Mouse (Mus musculus): Measurements from ENCODE around the gene Rims4. TPM values are rescaled to one million over a fixed set of nuclear protein-coding genes. Genes with fewer than 3 reads are reported as not detected.

Gene Rims4
- polyA plus RNA-seq, 1 experiment: 0.30 TPM

GRCm38 (mm10) chr2:163839519-163839918 is 79.0 kb downstream of the Rims4 start:
- TF ChIP-seq CTCF (IDR thresholded peaks at IDR 0.05; ENCODE audit: control insufficient read depth, insufficient read depth, low read length): no peak
- no peak for TF ChIP-seq POLR2A (IDR thresholded peaks at IDR 0.05; ENCODE audit: borderline replicate concordance, control insufficient read depth, low read depth, low read length)
- WGBS: 57% methylated on average over 6 of the region's 6 CpGs
- H3K27ac ChIP-seq (ENCODE audit: control insufficient read depth, insufficient read depth, low read depth, low read length, poor library complexity): no peak overlapping the region
- no peak overlapping the region for H3K4me3 ChIP-seq (replicated peaks; ENCODE audit: control insufficient read depth, low read depth, low read length)
- no peaks in the 10 kb centered on the region; the same call in 1 of the 2 replicates for H3K4me1 ChIP-seq (ENCODE audit: control insufficient read depth, insufficient read depth, low read length)

DNA sequence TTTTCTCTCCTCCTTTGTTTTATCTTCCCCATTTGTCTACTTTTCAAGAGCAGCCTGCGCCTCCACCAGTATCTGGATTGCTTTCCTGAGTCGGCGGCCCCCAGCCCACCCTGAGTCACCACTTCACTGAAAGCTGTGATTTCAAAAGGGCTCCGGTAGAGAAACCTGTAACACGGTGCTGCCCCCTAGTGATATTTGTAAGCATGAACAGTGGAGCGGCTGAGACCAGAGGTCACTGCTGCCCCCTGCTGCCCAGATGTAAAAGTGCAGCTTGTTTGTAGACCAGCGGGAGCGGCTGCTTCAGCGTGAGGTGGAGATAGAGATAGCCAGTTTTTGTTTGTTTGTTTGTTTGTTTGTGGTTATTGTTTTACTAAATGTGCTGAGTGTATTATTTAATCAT is 80.4 kb downstream of the Rims4 start:
- H3K4me1 ChIP-seq (ENCODE audit: control insufficient read depth, insufficient read depth, low read length): no peaks in the 10 kb centered on the region; the same call in 1 of the 2 replicates
- no peak overlapping the region for H3K27ac ChIP-seq (ENCODE audit: control insufficient read depth, insufficient read depth, low read depth, low read length, poor library complexity)
- 18% methylated on average over 9 of the region's 9 CpGs for WGBS
- no peak for TF ChIP-seq POLR2A (IDR thresholded peaks at IDR 0.05; ENCODE audit: borderline replicate concordance, control insufficient read depth, low read depth, low read length)
- peak; percentile 98 for TF ChIP-seq CTCF (IDR thresholded peaks at IDR 0.05; ENCODE audit: control insufficient read depth, insufficient read depth, low read length)
- no peak overlapping the region for H3K4me3 ChIP-seq (replicated peaks; ENCODE audit: control insufficient read depth, low read depth, low read length)

- WGBS: 62% methylated on average over 1 of the region's 1 CpGs
- TF ChIP-seq CTCF (IDR thresholded peaks at IDR 0.05; ENCODE audit: control insufficient read depth, insufficient read depth, low read length): no peak
- TF ChIP-seq POLR2A (IDR thresholded peaks at IDR 0.05; ENCODE audit: borderline replicate concordance, control insufficient read depth, low read depth, low read length): no peak
- Histone ChIP-seq H3K4me3 (replicated peaks; ENCODE audit: control insufficient read depth, low read depth, low read length) (no peak overlapping the region), H3K27ac (ENCODE audit: control insufficient read depth, insufficient read depth, low read depth, low read length, poor library complexity) (no peak overlapping the region), H3K4me1 (ENCODE audit: control insufficient read depth, insufficient read depth, low read length) (no peaks in the 10 kb centered on the region)
These were observed 87.3 kb downstream of the Rims4 start for GRCm38 (mm10) chr2:163831163-163831562.

DNA sequence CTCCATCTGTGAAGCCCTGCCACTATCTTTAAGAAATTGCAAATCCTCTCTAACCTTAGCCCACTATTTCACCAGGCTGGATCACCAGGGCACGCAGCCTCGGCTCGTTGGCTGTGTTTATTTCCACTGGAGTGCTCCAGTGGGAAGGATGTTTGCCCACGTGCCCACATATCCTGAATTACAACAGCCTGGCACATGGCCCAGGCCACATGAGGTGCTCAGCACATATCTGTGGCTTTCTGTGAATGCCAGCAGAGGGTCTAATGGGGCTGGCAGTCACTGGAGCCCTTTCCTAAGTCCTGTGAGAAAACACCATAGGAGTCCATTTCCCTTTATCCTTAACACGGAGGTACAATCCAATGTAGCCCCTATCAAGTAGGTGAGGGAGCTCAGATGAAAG is 92.0 kb downstream of the Rims4 start:
- no peaks in the 10 kb centered on the region for H3K4me1 ChIP-seq (ENCODE audit: control insufficient read depth, insufficient read depth, low read length)
- WGBS: 28% methylated on average over 5 of the region's 5 CpGs
- TF ChIP-seq POLR2A (IDR thresholded peaks at IDR 0.05; ENCODE audit: borderline replicate concordance, control insufficient read depth, low read depth, low read length) (no peak), CTCF (IDR thresholded peaks at IDR 0.05; ENCODE audit: control insufficient read depth, insufficient read depth, low read length) (no peak)
- no peak overlapping the region for H3K4me3 ChIP-seq (replicated peaks; ENCODE audit: control insufficient read depth, low read depth, low read length)
- H3K27ac ChIP-seq (ENCODE audit: control insufficient read depth, insufficient read depth, low read depth, low read length, poor library complexity): no peak overlapping the region

DNA sequence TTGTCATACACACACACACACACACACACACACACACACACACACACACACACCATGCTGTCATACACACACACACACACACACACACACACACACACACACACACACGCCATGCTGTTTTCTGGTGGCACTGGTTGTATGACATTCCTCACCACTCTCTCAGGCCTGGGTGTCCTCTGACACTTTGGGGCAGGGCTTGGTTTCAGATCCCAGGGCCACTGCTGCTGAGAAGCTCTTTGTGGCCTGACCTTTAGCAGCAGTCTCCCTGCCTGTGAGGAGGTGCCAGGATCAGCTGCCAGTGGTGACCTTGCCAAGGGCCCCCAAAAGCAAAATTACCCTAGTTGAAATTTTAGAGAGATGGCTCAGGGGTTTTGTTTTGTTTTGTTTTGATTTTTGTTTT is 92.6 kb downstream of the Rims4 start:
- TF ChIP-seq CTCF (IDR thresholded peaks at IDR 0.05; ENCODE audit: control insufficient read depth, insufficient read depth, low read length) (no peak), POLR2A (IDR thresholded peaks at IDR 0.05; ENCODE audit: borderline replicate concordance, control insufficient read depth, low read depth, low read length) (no peak)
- 58% methylated on average over 1 of the region's 1 CpGs for WGBS
- no peak overlapping the region for H3K4me3 ChIP-seq (replicated peaks; ENCODE audit: control insufficient read depth, low read depth, low read length)
- no peaks in the 10 kb centered on the region for H3K4me1 ChIP-seq (ENCODE audit: control insufficient read depth, insufficient read depth, low read length)
- H3K27ac ChIP-seq (ENCODE audit: control insufficient read depth, insufficient read depth, low read depth, low read length, poor library complexity): no peak overlapping the region

DNA sequence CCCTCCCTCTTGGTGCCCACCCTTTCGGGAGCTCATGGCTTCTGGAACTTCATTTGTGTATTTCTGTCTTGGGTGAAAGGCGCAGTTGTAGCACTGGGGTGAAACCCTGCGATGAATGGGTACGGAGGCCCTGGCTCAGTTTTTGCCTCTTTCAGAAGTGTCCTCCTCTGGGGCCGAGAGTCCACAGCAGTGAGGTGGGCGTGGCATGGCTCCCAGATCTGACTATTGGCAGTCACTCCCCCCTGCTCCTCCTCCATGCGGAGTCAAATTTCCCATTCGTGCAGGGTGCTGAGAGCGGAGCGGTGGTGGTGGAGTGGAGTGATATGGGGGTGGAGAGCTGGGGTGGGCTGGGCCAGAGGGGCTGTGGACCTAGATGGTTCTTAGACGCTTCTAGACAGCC is 94.7 kb downstream of the Rims4 start:
- no peak overlapping the region for H3K4me3 ChIP-seq (replicated peaks; ENCODE audit: control insufficient read depth, low read depth, low read length)
- WGBS: 77% methylated on average over 11 of the region's 11 CpGs
- no peaks in the 10 kb centered on the region for H3K4me1 ChIP-seq (ENCODE audit: control insufficient read depth, insufficient read depth, low read length)
- no peak overlapping the region for H3K27ac ChIP-seq (ENCODE audit: control insufficient read depth, insufficient read depth, low read depth, low read length, poor library complexity)
- TF ChIP-seq POLR2A (IDR thresholded peaks at IDR 0.05; ENCODE audit: borderline replicate concordance, control insufficient read depth, low read depth, low read length): no peak
- TF ChIP-seq CTCF (IDR thresholded peaks at IDR 0.05; ENCODE audit: control insufficient read depth, insufficient read depth, low read length): no peak

- TF ChIP-seq CTCF (IDR thresholded peaks at IDR 0.05; ENCODE audit: control insufficient read depth, insufficient read depth, low read length): peak; percentile 81
- no peak for TF ChIP-seq POLR2A (IDR thresholded peaks at IDR 0.05; ENCODE audit: borderline replicate concordance, control insufficient read depth, low read depth, low read length)
- Histone ChIP-seq H3K27ac (ENCODE audit: control insufficient read depth, insufficient read depth, low read depth, low read length, poor library complexity) (no peak overlapping the region), H3K4me3 (replicated peaks; ENCODE audit: control insufficient read depth, low read depth, low read length) (no peak overlapping the region), H3K4me1 (ENCODE audit: control insufficient read depth, insufficient read depth, low read length) (no peaks in the 10 kb centered on the region)
- 6% methylated on average over 4 of the region's 4 CpGs for WGBS
These were observed 95.2 kb downstream of the Rims4 start for GRCm38 (mm10) chr2:163823248-163823647.

GRCm38 (mm10) chr2:163820607-163821006 is 97.9 kb downstream of the Rims4 start, which contains the start of gene Ccn5:
Ccn5 (plus strand) TSS chr2:163820861.
- Histone ChIP-seq H3K4me3 (replicated peaks; ENCODE audit: control insufficient read depth, low read depth, low read length) (no peak within 1 kb of the TSS), H3K4me1 (ENCODE audit: control insufficient read depth, insufficient read depth, low read length) (no peaks in the 10 kb centered on the region; the same call in 1 of the 2 replicates), H3K27ac (ENCODE audit: control insufficient read depth, insufficient read depth, low read depth, low read length, poor library complexity) (no peak within 1 kb of the TSS)
- 6% methylated on average over 4 of the region's 4 CpGs for WGBS
- no peak for TF ChIP-seq POLR2A (IDR thresholded peaks at IDR 0.05; ENCODE audit: borderline replicate concordance, control insufficient read depth, low read depth, low read length)
- no peak for TF ChIP-seq CTCF (IDR thresholded peaks at IDR 0.05; ENCODE audit: control insufficient read depth, insufficient read depth, low read length)
